Mouse (Mus musculus): ENCODE data around the gene Tmem167b. TPM values are rescaled to one million over a fixed set of nuclear protein-coding genes. Genes with fewer than 3 reads are reported as not detected.
A peak's percentile ranks its signal among the peaks of the same experiment; 100 is the strongest.

Tmem167b gene
- total and polyA plus RNA-seq, 3 experiments: 2.5 to 46.8 (median 17.8) TPM

- DNase-seq (ENCODE audit: low spot score) (no peak), ATAC-seq (ENCODE audit: extremely low read depth, insufficient number of reproducible peaks, low FRiP score, poor library complexity, severe bottlenecking) (no peak)
- TF ChIP-seq POLR2AphosphoS5 (IDR thresholded peaks at IDR 0.05; ENCODE audit: insufficient replicate concordance, low read depth, low read length): no peak
- TF ChIP-seq GATA1 (IDR thresholded peaks at IDR 0.05; ENCODE audit: borderline replicate concordance, low read length): no peak
- TF ChIP-seq GATA2 (IDR thresholded peaks at IDR 0.05; ENCODE audit: borderline replicate concordance, low read depth, low read length): no peak
- H3K4me3 ChIP-seq (ENCODE audit: low read depth, low read length): no peak overlapping the region
- H3K4me1 ChIP-seq (ENCODE audit: insufficient read depth, low read depth, low read length): peaks cover 26% of the 10 kb centered on the region
- H3K36me3 ChIP-seq (replicated peaks): no peaks in the 10 kb centered on the region
- H3K9me3 ChIP-seq (replicated peaks): no peaks in the 10 kb centered on the region
- H3K27me3 ChIP-seq (ENCODE audit: insufficient read depth, low read length): peaks cover 8% of the 10 kb centered on the region
Measured at GRCm38 (mm10) chr3:108567990-108568877, 6.0 kb upstream of the Tmem167b start.

DNA sequence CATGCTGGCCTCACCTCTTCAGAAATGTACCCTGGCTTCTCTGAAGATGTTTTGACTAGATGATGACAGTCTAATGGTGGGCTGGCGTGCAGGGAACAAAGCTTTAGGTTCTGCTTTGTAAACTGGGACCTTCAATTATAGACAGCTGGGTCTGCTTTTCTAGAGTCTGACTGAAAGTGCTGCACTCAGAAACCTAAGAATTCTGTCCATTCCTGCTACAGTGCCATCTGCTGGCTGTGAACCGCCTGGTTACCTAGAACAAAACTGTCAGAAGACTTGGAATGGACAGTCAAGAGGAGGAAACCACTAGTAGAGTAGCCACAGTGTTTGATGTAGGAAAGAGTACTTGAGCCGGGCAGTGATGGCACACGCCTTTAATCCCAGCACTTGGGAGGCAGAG lies 1.0 kb upstream of the Tmem167b start:
- ATAC-seq (ENCODE audit: extremely low read depth, insufficient number of reproducible peaks, low FRiP score, poor library complexity, severe bottlenecking) (peak; percentile 26; the same call in 1 of the 2 replicates), DNase-seq (ENCODE audit: low spot score) (peak; percentile 69)
- Histone ChIP-seq H3K4me3 (ENCODE audit: low read depth, low read length) (peak overlapping the region; percentile 84), H3K4me1 (ENCODE audit: insufficient read depth, low read depth, low read length) (peaks cover 42% of the 10 kb centered on the region), H3K27me3 (ENCODE audit: insufficient read depth, low read length) (peaks cover 5% of the 10 kb centered on the region), H3K9me3 (replicated peaks) (no peaks in the 10 kb centered on the region), H3K36me3 (replicated peaks) (peaks cover 26% of the 10 kb centered on the region)
- TF ChIP-seq GATA1 (IDR thresholded peaks at IDR 0.05; ENCODE audit: borderline replicate concordance, low read length) (no peak), CTCF (IDR thresholded peaks at IDR 0.05; ENCODE audit: low read depth, low read length) (peak; percentile 22)

DNA sequence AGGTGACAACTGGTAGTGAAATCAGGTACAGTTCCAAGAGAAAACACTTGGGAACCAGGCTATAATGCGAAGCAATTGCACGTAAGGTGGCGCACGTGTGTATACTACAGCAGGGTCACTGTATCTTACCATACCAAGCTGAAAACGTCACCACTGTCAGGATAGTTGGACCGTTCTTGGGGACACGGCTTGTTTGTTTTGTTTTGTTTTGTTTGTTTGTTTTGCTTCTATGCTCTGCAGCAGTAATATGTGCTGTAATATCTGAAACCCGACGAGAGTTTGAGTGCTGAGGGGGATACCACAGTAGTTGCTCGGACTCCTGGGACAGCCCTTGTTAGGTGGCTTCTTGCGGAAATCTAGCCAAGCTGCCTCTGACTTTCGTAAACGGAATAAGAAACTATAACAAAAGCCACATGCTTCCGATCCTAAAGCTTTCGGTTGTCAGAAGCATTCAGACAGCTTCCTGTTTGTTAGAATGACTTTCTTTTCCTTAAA lies 558 bp upstream of the Tmem167b start:
- TF ChIP-seq GATA2 (IDR thresholded peaks at IDR 0.05; ENCODE audit: borderline replicate concordance, low read depth, low read length) (no peak), CTCF (IDR thresholded peaks at IDR 0.05; ENCODE audit: low read depth, low read length) (0 out of 2 replicates have a peak, but pooled peaks have one; percentile 8)
- DNase-seq (ENCODE audit: low spot score) (no peak), ATAC-seq (ENCODE audit: extremely low read depth, insufficient number of reproducible peaks, low FRiP score, poor library complexity, severe bottlenecking) (peak; percentile 55)
- peak overlapping the region; percentile 84 for H3K4me3 ChIP-seq (ENCODE audit: low read depth, low read length)
- H3K9me3 ChIP-seq (replicated peaks): no peaks in the 10 kb centered on the region
- H3K27me3 ChIP-seq (ENCODE audit: insufficient read depth, low read length): peaks cover 2% of the 10 kb centered on the region
- peaks cover 41% of the 10 kb centered on the region for H3K4me1 ChIP-seq (ENCODE audit: insufficient read depth, low read depth, low read length)
- peaks cover 31% of the 10 kb centered on the region for H3K36me3 ChIP-seq (replicated peaks)

DNA sequence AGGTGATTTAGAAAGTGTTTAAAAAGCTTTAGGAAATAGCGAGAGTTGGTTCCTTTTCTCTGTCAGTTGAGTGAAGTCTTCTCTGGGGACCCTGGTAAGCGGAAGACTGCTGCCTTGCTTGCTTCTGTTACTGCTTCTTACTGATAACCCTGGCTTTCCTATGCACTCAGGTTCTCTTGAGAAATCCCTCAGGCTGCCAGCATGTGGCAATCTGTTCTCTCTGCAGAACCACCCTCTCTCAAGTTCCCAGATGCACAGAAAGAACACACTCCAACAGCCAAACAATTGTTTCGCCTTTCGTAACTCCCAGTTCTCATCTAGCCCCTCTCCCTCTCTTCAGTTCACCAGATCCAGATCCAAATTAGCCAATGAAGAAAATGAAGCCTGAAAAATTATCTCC lies 4.4 kb downstream of the Tmem167b start:
- Histone ChIP-seq H3K9me3 (replicated peaks) (no peaks in the 10 kb centered on the region), H3K36me3 (replicated peaks) (peaks cover 44% of the 10 kb centered on the region), H3K4me3 (ENCODE audit: low read depth, low read length) (no peak overlapping the region), H3K4me1 (ENCODE audit: insufficient read depth, low read depth, low read length) (peaks cover 36% of the 10 kb centered on the region), H3K27me3 (ENCODE audit: insufficient read depth, low read length) (no peaks in the 10 kb centered on the region)
- no peak for TF ChIP-seq CTCF (IDR thresholded peaks at IDR 0.05; ENCODE audit: low read depth, low read length)
- TF ChIP-seq GATA2 (IDR thresholded peaks at IDR 0.05; ENCODE audit: borderline replicate concordance, low read depth, low read length): no peak
- no peak for TF ChIP-seq GATA1 (IDR thresholded peaks at IDR 0.05; ENCODE audit: borderline replicate concordance, low read length)
- TF ChIP-seq TAL1 (conservative IDR thresholded peaks at IDR 0.05; ENCODE audit: low read depth, low read length): no peak
- TF ChIP-seq POLR2AphosphoS5 (IDR thresholded peaks at IDR 0.05; ENCODE audit: insufficient replicate concordance, low read depth, low read length): no peak
- no peak for ATAC-seq (ENCODE audit: extremely low read depth, insufficient number of reproducible peaks, low FRiP score, poor library complexity, severe bottlenecking)
- DNase-seq (ENCODE audit: low spot score): no peak

DNA sequence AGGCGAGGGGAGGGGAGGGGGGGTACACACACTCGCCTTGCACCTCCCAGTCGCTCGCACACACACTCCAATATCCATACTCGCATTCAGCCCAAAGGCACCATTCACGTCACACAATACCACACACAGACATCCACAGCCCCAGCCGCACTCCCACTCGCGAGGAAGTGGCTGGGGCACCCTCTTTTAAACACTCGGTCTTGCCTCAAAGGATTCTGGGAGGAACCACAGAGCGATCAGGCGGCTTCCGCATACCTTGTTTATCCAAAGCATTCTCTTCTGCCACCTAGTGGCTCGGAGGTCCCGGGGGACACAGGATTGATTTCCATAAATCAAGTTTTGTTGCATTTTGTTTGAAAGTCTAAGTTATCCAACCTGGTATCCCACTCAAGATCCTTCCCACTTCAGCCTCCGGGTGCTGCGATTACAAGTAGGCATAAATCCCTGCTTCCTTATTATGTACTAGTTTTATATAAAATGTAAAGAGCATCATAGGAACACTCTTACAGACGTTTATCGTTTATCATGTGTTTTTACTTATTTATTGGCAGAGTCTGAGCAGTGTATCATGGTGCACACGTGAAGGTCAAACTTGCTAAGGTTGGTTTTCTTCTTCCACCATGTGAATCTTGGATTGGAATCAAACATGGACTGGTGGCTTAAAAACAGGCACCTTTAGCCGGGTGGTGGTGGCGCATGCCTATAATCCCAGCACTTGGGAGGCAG lies 7.5 kb downstream of the Tmem167b start:
- H3K9me3 ChIP-seq (replicated peaks): no peaks in the 10 kb centered on the region
- peaks cover 32% of the 10 kb centered on the region for H3K36me3 ChIP-seq (replicated peaks)
- peak; percentile 95 for DNase-seq (ENCODE audit: low spot score)
- H3K27me3 ChIP-seq (ENCODE audit: insufficient read depth, low read length): peaks cover 6% of the 10 kb centered on the region; the same call in 1 of the 2 replicates
- peak; percentile 68; the same call in 1 of the 2 replicates for TF ChIP-seq CTCF (IDR thresholded peaks at IDR 0.05; ENCODE audit: low read depth, low read length)
- no peak for TF ChIP-seq GATA1 (IDR thresholded peaks at IDR 0.05; ENCODE audit: borderline replicate concordance, low read length)
- no peak for TF ChIP-seq TAL1 (conservative IDR thresholded peaks at IDR 0.05; ENCODE audit: low read depth, low read length)
- no peak for TF ChIP-seq GATA2 (IDR thresholded peaks at IDR 0.05; ENCODE audit: borderline replicate concordance, low read depth, low read length)
- TF ChIP-seq POLR2AphosphoS5 (IDR thresholded peaks at IDR 0.05; ENCODE audit: insufficient replicate concordance, low read depth, low read length): peak; percentile 98
- H3K4me3 ChIP-seq (ENCODE audit: low read depth, low read length): peak overlapping the region; percentile 88
- ATAC-seq (ENCODE audit: extremely low read depth, insufficient number of reproducible peaks, low FRiP score, poor library complexity, severe bottlenecking): peak; percentile 94
- peaks cover 17% of the 10 kb centered on the region for H3K4me1 ChIP-seq (ENCODE audit: insufficient read depth, low read depth, low read length)

GRCm38 (mm10) chr3:108554111-108554561 lies 8.1 kb downstream of the Tmem167b start:
- TF ChIP-seq GATA2 (IDR thresholded peaks at IDR 0.05; ENCODE audit: borderline replicate concordance, low read depth, low read length) (no peak), TAL1 (conservative IDR thresholded peaks at IDR 0.05; ENCODE audit: low read depth, low read length) (no peak), CTCF (IDR thresholded peaks at IDR 0.05; ENCODE audit: low read depth, low read length) (no peak), POLR2AphosphoS5 (IDR thresholded peaks at IDR 0.05; ENCODE audit: insufficient replicate concordance, low read depth, low read length) (no peak), GATA1 (IDR thresholded peaks at IDR 0.05; ENCODE audit: borderline replicate concordance, low read length) (no peak)
- H3K4me1 ChIP-seq (ENCODE audit: insufficient read depth, low read depth, low read length): peaks cover 17% of the 10 kb centered on the region
- H3K36me3 ChIP-seq (replicated peaks): peaks cover 26% of the 10 kb centered on the region
- DNase-seq (ENCODE audit: low spot score): peak; percentile 55
- H3K9me3 ChIP-seq (replicated peaks): no peaks in the 10 kb centered on the region
- peak overlapping the region; percentile 88 for H3K4me3 ChIP-seq (ENCODE audit: low read depth, low read length)
- ATAC-seq (ENCODE audit: extremely low read depth, insufficient number of reproducible peaks, low FRiP score, poor library complexity, severe bottlenecking): peak; percentile 25; the same call in 1 of the 2 replicates
- peaks cover 6% of the 10 kb centered on the region; the same call in 1 of the 2 replicates for H3K27me3 ChIP-seq (ENCODE audit: insufficient read depth, low read length)
